Mouse (Mus musculus) T-helper 1 cell (primary cell): ENCODE measurements around the gene Mcl1.
"Not testable (repeated sequence)": the region's sequence is repeated elsewhere in the genome, so short reads cannot be mapped to it uniquely, and the experiment has no call there.

ENCODE experiments used
- in situ Hi-C: fragments of 300-600 bp; cut with MboI, MseI; formaldehyde crosslinking; loops from one replicate; pipeline ENCODE4 v1.15.1; 2025; ENCODE audit warnings: high pct_unique_total_duplicates

Mcl1 gene

DNA sequence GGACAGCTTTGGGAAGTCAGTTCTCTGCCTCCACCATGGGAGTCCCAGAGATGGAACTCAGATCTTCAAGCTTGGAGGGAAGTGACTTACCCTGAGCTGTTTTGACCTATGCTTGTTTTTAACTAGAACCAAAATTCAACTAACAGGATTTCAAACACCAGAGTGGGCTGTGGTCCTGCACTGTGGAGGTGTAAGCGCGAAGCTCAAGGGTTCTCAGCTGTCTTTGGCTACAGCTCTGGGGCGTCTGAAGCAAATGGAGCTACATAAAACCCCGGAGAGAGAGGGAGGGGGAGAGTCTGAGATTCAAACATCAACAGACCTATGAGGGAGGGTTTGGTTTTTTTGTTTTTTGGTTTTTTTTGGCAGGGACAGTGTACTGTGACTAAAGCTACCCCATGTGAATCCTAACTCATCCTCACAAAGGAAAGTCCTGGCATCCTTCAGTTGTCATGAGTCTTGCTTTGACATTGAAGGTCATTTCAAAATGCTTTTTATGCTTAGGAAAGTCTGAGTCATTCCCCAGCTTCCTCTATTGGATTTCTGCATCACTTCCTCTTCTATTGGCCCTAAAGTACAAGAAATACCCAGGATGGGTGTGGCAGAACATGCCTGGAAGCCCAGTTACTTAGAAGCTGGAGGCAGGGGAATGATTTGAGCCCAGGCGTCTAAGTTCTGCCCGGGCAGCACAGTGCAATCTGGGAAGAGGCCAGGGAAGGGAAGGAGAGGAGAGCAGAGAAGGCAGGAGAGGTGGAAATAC lies 8.1 kb upstream of the Mcl1 start:
- in situ Hi-C loops, result no loop called here

DNA sequence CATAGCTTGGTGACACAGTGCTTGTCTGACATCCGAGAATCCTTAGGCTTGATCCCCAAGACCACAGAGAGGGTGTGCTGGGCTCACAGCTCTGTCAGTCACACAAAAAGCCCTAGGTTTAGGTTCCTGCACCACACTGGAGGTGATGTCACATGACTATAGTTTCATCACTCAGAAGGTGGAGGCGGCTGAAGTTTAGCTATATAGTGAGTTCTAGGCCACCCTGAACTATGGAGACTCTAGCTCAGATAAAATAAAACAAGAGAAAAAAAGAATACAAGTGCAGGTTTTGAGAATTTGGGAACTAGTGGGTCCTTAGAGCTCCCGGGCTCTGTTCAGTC lies 7.6 kb upstream of the Mcl1 start:
- in situ Hi-C loops, result no loop called here

DNA sequence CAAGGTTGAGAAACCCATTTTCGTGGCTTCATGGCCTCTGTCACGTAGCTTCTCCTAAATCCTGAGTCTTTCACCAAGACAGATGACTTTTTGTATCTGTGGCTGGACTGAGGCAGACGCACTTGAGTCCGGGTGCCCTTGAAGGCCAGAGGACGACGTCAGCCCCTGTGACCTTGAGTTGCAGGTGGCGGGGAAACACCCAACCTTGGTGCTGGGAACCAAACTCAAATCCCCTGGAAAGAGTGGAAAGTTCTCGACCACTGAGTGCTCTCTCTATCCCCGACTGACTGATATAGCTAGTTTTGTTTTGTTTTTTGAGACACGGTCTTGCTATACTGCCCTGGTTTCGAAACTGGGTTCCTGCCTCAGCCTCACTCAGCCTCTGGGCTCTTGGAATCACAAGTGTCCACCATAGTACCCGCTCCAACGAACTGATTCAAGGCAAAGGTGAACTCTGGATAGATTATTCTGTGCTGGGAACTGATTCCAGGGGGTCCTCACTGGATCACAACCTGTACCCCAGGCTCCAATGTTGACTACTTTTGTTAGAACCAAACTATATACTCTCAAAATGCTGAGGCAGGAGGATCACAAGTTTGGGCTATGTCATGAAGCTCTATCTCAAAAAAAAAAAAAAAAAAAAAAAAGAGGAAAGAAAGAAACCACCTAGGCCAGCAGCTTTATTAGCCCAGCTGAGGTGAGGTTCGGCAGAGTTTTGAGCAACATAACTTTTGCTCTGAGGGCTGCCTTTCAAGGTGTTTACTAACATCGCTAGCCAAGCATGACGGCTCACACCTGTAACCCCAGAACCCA lies 7.0 kb upstream of the Mcl1 start:
- in situ Hi-C loops, result no loop called here

DNA sequence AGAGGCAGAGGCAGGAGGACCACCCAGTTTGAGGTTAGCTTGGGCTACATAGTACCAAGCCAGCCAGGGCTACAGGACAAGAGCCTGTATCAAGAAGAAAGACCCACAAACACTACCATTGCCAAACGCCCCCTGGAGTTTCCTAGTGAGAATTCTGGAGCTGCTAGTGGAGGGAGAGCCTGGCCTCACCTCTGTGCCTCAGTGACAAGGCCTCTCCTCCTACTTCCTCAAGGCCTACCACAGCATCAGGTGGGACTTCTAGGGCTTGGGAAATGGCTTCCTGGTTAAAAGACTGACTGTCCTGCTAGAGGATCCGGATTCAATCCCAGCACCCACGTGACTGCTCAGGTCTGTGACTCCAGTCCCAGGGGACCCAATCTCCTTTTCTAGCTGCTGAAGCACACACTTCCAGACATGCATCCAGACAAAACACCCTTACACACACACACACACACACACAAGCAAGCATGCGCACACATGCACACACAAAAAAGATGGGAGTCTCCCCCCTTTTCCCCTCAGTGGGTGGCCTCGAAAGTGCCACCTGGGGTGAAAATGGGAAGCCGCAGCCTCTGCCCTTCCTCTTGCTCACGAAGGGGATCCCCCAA lies 6.3 kb upstream of the Mcl1 start:
- in situ Hi-C loops, result no loop called here

DNA sequence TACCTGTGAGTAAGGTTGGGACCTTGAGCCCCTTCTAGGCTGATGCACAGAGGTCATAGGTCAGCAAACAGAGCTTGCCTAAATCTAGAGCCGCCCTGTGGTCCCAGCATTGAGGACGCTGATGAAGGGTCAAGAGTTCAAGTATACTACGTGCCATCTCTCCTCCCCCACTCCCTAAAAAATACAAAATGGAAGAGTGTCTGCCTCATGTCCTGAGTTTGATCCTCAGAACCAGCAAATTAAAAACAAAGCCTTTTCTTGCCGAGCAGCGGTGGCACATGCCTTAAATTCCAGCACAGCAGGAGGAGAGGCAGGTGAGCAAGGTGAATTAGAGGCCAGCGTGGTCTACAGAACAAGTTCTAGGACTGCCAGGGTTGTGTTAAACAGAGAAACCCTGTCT lies 5.7 kb upstream of the Mcl1 start:
- in situ Hi-C loops, result no loop called here

DNA sequence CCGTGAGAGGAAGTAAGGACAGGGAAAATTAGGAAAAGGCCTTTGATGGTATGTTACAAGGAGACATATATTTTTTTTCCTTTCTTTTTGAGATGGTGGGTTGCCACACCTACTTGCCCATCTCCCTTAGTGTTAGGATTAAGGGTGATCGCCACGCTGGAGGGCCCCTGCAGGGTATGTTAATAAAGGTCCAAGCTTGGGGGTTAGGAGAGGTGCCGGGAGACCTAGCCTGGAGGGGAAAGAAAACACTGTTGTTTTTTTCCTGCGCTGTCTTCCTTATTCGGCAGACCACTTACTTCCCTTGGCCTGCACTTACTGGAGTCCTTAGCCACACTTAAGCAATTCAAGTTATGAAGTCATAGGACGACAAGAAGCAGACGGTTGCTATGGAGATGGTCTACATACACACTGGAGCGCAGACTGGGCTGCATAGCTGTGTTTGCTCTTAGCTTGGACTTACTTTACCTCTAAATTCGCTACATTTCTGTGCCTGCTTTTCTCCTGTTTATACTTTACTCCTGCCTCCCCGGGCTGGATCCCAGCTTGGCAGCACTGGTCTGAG lies 5.0 kb upstream of the Mcl1 start:
- in situ Hi-C loops, result no loop called here

DNA sequence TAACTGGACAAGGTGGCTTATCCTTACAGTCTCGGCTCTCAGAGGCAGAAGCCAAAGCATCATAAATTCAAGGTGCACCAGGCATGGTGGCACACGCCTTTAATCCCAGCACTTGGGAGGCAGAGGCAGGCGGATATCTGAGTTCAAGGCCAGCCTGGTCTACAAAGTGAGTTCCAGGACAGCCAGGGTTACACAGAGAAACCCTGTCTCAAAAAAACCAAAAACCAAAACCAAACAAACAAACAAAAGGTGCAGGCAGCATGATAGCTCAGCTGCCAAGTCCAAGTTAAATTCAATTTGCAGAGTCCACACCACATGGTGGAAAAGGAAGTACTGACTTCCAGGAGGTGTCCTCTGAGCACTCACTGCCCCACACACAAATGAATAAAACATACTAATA lies 4.2 kb upstream of the Mcl1 start:
- in situ Hi-C loops, result not testable (repeated sequence)

DNA sequence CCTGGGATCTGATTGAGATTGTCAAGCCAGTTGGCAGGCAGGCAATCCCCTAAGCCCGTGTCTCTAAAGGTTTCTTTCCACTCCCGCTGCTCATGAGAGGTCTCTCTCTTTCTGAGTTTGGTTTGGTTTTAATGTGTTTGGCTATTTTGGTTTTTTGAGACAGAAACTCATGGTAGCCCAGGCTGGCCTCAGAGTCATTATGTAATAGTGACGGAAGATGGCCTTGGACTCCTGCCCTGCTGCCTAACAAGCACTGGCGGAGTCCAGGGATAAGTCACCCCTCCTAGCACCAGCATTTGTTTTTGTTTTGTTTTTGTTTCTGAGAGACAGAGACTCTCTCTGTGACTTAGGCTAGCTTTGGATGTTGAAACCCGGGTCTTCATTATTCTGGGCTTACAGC lies 3.2 kb upstream of the Mcl1 start:
- in situ Hi-C loops, result no loop called here

DNA sequence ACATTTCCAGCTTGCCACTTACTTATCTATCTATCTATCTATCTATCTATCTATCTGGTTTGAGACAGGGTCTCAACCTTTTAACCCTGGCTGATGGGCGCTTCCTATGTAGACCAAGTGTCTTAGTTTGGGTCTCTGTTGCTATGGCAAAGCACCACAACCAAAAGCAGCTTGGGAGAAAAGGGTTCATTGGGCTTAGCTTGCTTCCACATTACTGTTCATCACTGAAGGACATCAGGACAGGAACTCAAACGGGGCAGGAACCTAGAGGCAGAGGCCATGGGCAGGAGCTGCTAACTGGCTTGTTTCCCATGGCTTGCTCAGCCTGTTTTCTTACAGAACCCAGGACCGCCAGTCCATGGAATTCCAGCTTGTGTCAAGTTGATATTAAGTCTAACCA lies 1.5 kb upstream of the Mcl1 start:
- in situ Hi-C loops, result no loop called here

DNA sequence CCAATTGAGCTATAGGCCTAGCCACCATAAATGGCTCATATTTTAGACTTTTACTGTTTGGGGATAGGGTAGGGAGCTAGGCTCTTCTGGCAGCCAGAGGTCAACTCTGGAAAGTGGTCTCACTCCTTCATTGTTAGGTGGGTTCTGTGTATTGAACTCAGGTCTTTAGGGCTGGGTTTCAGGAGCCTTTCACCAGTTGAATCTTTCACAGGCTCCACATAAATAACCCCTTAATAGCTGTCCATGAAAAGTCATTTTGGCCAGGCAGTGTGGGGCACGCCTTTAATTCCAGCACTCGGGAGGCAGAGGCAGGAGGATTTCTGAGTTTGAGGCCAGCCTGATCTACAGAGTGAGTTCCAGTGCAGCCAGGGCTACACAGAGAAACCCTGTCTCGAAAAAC lies 877 bp upstream of the Mcl1 start:
- in situ Hi-C loops, result no loop called here

DNA sequence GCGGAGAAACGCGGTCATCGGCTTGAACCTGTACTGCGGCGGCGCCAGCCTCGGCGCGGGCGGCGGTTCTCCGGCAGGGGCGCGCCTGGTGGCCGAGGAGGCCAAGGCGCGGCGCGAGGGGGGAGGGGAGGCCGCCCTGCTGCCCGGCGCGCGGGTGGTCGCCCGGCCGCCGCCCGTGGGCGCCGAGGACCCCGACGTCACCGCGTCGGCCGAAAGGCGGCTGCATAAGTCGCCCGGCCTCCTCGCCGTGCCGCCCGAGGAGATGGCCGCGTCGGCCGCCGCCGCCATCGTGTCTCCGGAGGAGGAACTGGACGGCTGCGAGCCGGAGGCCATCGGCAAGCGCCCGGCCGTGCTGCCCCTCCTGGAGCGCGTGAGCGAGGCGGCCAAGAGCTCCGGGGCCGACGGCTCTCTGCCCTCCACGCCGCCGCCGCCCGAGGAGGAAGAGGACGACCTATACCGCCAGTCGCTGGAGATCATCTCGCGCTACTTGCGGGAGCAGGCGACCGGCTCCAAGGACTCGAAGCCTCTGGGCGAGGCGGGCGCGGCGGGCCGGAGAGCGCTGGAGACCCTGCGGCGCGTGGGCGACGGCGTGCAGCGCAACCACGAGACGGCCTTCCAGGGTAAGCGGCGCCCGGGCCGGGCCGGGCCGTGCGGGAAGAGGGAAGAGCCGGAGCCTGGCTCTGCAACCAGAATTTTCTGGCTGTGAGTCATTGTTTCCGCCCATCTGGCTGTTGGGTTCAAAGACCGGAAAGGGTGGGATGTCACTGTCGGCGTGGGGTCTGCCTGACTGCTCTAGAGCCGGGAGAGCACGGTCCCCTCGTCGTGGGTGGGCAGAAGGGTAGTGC lies 502 bp downstream of the Mcl1 start:
- in situ Hi-C loops, result no loop called here

DNA sequence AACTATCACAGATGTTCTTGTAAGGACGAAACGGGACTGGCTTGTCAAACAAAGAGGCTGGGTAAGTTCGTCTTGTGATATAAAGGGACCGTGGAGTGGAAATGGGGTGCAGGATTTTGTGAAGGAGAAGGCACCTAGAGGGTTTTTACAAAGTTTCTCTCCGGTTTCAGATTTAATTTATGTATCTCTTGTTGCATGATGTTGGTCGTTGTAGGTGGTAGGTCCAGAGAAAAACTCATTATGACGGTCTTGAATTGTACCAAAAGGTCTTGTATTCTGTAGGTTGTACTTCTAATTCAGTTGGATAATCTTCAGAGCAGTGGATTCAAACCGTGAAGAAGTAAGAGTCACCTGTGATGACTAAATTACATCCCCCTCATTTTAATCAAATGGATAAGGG lies 1.4 kb downstream of the Mcl1 start:
- in situ Hi-C loops, result no loop called here

DNA sequence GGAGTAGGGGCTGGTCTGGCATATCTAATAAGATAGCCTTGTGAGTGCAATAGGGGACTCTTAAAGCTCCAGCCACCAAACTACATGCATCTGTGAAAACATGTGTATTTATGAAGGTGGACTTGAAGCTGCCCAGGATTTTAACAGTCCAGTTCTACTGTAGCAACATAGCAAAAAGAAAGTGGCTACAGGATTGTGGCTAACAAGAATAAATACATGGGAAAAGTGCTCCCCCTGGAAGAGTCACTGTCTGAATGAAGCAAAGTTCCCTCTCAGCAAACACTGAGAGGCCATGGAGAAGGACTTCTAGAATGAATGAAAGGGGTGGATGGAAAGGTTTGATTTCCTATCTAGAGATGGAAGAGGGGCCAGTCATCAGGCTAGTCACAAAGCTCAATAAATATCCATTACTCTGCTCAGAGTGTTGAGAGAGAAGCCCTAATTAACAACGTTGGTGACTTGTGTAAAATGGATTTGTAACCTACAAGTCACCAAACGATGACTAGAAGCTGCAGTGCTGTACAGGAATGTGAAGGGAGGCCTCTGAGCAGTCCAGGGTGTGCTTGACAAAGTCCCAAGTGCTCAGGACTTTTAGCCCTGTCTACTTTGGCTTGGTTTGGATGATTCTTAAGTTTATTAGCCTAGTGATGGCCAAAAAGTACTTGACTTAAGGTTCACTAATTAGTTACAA lies 2.3 kb downstream of the Mcl1 start:
- in situ Hi-C loops, result no loop called here

DNA sequence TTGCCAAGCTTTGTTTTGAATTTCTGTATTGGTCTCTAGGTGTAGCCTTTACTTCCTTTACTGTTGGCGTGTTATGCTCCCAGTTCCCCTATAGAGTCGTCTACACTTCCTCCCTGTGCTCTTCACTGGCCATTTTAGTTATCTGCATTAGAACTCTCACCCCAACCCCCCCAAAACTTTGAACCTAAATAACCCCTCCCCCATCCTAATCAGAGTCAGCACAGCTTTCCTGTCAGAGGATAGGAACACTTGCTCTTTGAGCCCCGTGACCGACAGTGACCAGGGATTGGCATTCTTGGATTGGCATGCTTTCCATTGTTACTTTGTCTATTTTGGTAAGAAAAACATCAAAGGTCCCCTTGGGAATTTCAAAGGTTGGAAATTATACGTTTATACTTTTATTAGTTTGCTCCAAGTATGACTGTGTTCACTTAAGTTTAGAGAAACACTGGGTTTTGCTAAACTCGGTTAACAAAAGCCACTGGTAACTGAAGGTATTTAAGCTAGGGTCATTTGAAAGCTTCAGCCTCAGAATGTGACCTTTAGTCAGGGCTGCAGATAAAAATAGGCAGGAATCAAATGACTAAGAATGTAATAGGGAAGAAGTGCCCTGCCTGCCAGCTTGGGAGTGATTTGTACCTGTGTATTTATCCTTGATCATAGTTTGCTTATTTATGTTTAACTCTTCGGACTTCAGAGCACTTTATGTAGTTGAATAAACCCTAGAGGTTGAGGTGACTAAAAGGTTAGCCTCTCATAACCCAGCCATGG lies 3.5 kb downstream of the Mcl1 start:
- in situ Hi-C loops, result no loop called here

DNA sequence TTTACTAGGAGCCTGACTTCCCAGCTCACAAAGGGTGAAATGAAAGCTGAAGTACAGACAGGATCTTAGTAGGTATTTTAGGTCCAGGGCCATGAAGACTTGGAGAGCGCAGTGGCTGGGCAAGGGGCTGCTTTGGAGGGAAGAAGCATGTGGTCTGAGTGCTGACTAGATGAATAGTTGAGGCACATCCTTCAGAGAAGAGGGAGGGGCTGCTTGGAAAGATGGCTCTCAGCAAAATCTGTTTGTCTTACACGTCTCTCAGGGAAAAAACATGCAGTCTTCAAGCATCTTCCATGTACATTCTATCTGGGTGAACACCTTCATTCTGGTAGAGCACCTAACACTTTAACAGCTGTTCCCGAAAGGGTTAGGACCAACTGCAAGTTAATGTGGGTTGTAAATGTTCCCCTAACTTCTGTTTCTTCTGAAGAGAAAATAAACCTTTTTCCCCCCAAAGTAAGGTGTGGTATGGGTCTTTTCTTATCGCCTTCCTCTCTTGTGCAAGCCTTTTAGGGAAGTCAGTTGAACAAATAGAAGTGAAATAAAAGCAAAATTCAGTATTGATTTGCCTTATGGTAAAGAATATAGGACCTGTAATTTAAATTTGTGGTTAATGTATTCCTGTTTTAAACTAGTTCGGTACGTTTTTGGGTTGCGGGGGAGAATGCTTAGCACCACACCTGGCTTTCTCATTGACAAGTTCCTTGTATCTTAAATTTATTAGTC lies 4.3 kb downstream of the Mcl1 start:
- in situ Hi-C loops, result no loop called here

DNA sequence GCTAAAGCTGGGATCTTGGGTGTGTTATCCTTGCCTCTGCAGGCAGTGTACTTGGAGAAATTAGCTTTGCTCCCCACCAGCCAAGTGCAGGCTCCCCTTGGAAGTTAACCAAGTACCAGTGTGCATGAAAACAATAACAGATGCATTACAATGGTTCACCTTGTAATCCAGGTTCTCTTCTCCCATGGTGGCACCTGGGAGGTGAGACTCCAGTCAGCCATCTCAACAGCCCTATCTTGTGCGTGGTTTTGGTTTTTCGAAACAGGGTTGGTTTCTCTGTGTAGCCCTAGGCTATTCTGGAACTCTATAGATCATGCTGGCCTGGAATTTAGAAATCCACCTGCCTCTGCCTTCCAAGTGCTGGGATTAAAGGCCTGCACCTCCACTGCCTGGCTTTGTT lies 4.9 kb downstream of the Mcl1 start:
- in situ Hi-C loops, result no loop called here

DNA sequence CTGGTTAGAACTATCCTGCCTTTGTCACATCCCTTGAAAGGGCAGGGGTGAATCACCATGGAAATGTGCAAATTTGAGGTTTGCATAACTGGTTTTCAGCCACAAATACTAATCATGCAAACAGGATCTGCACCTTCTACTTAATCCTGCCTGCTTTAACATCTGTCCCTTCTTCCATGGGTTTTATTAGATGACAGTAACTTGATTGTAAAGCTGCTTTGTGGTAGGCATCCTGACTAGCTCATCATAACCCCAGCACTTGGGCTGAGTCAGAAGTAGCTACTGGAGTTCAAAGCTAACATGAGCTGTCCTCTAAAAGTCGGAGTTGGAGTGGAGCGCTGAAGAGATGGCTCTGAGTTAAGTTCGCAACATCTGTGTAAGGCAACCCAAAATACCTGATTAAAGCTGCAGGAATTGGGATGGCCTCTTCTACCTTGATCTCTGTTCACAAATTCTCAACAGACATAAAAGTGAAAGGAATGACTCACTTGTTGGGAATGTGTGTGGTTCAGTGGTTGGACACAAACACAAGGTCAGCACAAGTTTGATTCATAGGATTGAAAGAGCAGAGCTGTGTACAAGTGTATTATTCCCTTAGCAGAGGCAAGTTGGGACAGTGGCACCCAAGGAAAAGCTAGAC lies 5.5 kb downstream of the Mcl1 start:
- in situ Hi-C loops, result no loop called here

DNA sequence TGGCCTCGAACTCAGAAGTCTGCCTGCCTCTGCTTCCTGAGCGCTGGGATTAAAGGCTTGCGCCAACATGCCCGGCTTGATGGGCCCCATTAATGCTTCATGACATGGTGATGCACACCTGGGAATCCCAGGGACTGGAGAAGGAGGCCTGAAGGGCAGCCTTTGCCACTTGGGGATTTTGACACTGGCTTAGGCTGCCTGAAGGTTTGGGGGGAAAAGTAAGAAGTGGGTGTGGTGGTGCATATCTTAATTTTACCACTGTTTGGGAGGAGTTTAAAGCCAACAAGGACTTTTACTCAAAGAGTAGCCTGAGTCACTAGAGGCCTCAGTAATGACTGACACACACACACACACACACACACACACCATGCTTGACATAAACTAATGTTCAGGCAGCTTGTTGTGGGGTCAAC lies 6.4 kb downstream of the Mcl1 start:
- in situ Hi-C loops, result no loop called here
